Mouse (Mus musculus) testis, adult 2 months (tissue): ENCODE results near the gene Spindoc.

ENCODE experiments used
- CTCF ChIP-seq: fragments of 200-500 bp; IDR thresholded peaks from 2 replicates; pipeline ENCODE4 v1.5.1; 2012; ENCODE audit warnings: low read depth, mild to moderate bottlenecking, inconsistent platforms, low read length, moderate library complexity; ENCODE audit not compliant: control insufficient read depth, insufficient read depth, insufficient replicate concordance
- POLR2A ChIP-seq: fragments of 200-500 bp; IDR thresholded peaks from 2 replicates; pipeline ENCODE4 v1.6.1; 2012; ENCODE audit warnings: low read depth, mild to moderate bottlenecking, inconsistent platforms, low read length, moderate library complexity; ENCODE audit not compliant: control insufficient read depth

- TF ChIP-seq CTCF (no peak), POLR2A (no peak)
Measured at GRCm38 (mm10) chr19:7404623-7405229, 21.9 kb upstream of the Spindoc start.
